In genomic region chr2:25426721-25427191, GRCm38 (mm10) we compare ENCODE assay signal across 9 mouse cellular contexts. TPM values are rescaled to one million over a fixed set of nuclear protein-coding genes. Genes with fewer than 3 reads are reported as not detected.
DNase-seq lines count a peak whose midpoint lies in the region; ATAC-seq and TF ChIP-seq lines count a peak whose summit lies in the region.
"Had no signal": no experiment of that assay in that cellular context is flagged by ENCODE, and none has a peak within 500 bp of the region (broad histone marks: within the 10 kb centered on the region; RNA-seq: fewer than 3 reads in every experiment).

No protein-coding gene starts in this region.

- H3K9me3 ChIP-seq in liver, embryonic 14.5 days (ENCODE audit: control insufficient read depth, low read length): no peaks in the 10 kb centered on the region
- H3K9me3 ChIP-seq: limb, embryonic 12.5 days had no signal

- no peak overlapping the region for H3K9ac ChIP-seq in liver, embryonic 14.5 days (replicated peaks)
- H3K9ac ChIP-seq: limb, embryonic 12.5 days had no signal

- WGBS in bone marrow, adult 2 months: 4% methylated on average over 5 of the region's 5 CpGs
- WGBS in liver, embryonic 14.5 days (ENCODE audit: insufficient replicate concordance): 8% methylated on average over 5 of the region's 5 CpGs

- no peaks in the 10 kb centered on the region for H3K36me3 ChIP-seq in liver, embryonic 14.5 days (replicated peaks; ENCODE audit: control insufficient read depth, insufficient read depth, low read depth)
- H3K36me3 ChIP-seq: limb, embryonic 12.5 days had no signal

- H3K4me1 ChIP-seq in bone marrow, adult 2 months (ENCODE audit: control insufficient read depth, insufficient read depth, low read length): no peaks in the 10 kb centered on the region; the same call in 1 of the 2 replicates
- H3K4me1 ChIP-seq in embryonic fibroblast, embryonic 13.5 days (ENCODE audit: control insufficient read depth, insufficient read depth, low read length): no peaks in the 10 kb centered on the region
- H3K4me1 ChIP-seq in liver, embryonic 14.5 days (replicated peaks; ENCODE audit: control insufficient read depth in 2 of 2, insufficient read depth in 2 of 2, low read length in 1 of 2): no peaks in the 10 kb centered on the region

- H3K27ac ChIP-seq in bone marrow, adult 2 months (ENCODE audit: control insufficient read depth, insufficient read depth, low read depth, low read length, poor library complexity): peak overlapping the region; percentile 57
- H3K27ac ChIP-seq in embryonic fibroblast, embryonic 13.5 days (ENCODE audit: insufficient read depth, low read length): no peak overlapping the region
- H3K27ac ChIP-seq in liver, embryonic 14.5 days: no peak overlapping the region
- H3K27ac ChIP-seq: limb, embryonic 12.5 days had no signal

- TF ChIP-seq POLR2A in bone marrow, adult 2 months (IDR thresholded peaks at IDR 0.05; ENCODE audit: borderline replicate concordance, control insufficient read depth, low read depth, low read length): no peak
- no peak for TF ChIP-seq POLR2A in embryonic fibroblast, embryonic 13.5 days (IDR thresholded peaks at IDR 0.05; ENCODE audit: low read depth, low read length)

- ATAC-seq in liver, embryonic 14.5 days (ENCODE audit: insufficient read depth): no peak

- TF ChIP-seq CTCF in bone marrow, adult 2 months (IDR thresholded peaks at IDR 0.05; ENCODE audit: control insufficient read depth, insufficient read depth, low read length): peak; percentile 91
- peak; percentile 58; the same call in 1 of the 2 replicates for TF ChIP-seq CTCF in embryonic fibroblast, embryonic 13.5 days (IDR thresholded peaks at IDR 0.05; ENCODE audit: borderline replicate concordance, insufficient read depth, low read length)
- TF ChIP-seq CTCF in liver, embryonic 14.5 days (IDR thresholded peaks at IDR 0.05; ENCODE audit: low read depth): peak; percentile 95

- no peak for TF ChIP-seq EP300 in liver, embryonic 14.5 days (IDR thresholded peaks at IDR 0.05; ENCODE audit: low read depth)

- H3K4me2 ChIP-seq in liver, embryonic 14.5 days (ENCODE audit: low read depth): no peak overlapping the region
- H3K4me2 ChIP-seq: limb, embryonic 12.5 days had no signal

- peaks cover 7% of the 10 kb centered on the region for H3K27me3 ChIP-seq in liver, embryonic 14.5 days (ENCODE audit: control insufficient read depth, insufficient read depth, low read length)

- DNase-seq in adrenal gland, adult (ENCODE audit: inconsistent age in 2 of 2, low spot score in 1 of 2): peak; percentile 55 to 82
- DNase-seq in adrenal gland, adult 8-10 months: no peak
- DNase-seq in B cell, adult 2 months: peak; percentile 82 to 83
- peak; percentile 96 for DNase-seq in induced T-regulatory cell, adult 2 months (ENCODE audit: low read depth)
- peak; percentile 50 to 59 (median 56) for DNase-seq in liver, embryonic 14.5 days (ENCODE audit: low read depth in 3 of 3, low spot score in 3 of 3)
- peak; percentile 88 for DNase-seq in retina, postnatal 1 day

- no peak overlapping the region for H3K4me3 ChIP-seq in bone marrow, adult 2 months (replicated peaks; ENCODE audit: control insufficient read depth, low read depth, low read length)
- no peak overlapping the region for H3K4me3 ChIP-seq in embryonic fibroblast, embryonic 13.5 days (ENCODE audit: insufficient read depth, low read length)
- H3K4me3 ChIP-seq in liver, embryonic 14.5 days (ENCODE audit: insufficient read depth in 1 of 2, low read depth in 2 of 2, low read length in 2 of 2): no peak overlapping the region
- H3K4me3 ChIP-seq: limb, embryonic 12.5 days had no signal

RNA-seq across cellular contexts. Expression of gene Abca2, which starts 1.7 kb away (rescaled TPM):
- total RNA-seq in adrenal gland, adult 8-10 months (2022): 10 to 100 TPM; 48.9 to 73.0 (median 57.5) TPM
- 5.0 and 15.0 TPM in 2 replicates for polyA plus RNA-seq in bone marrow, adult 2 months (2011; ENCODE audit: insufficient read depth, insufficient read length, low replicate concordance, missing spikeins)
- 7.8 and 12.1 TPM in 2 replicates for polyA plus RNA-seq in embryonic fibroblast, embryonic 13.5 days (2011; ENCODE audit: insufficient read length, low read depth, missing spikeins)
- polyA plus RNA-seq in liver, embryonic 14.5 days (2012; rRNA removed): 2.4 and 2.5 TPM in 2 replicates
- polyA plus RNA-seq in liver, embryonic 14.5 days (2014; fragmentation: Nextera tagmentation; extraction: Ambion mirVana): 0.91 and 1.1 TPM in 2 replicates

RNA-seq across cellular contexts. Expression of gene Fut7, which starts 3.7 kb away (rescaled TPM):
- total RNA-seq in adrenal gland, adult 8-10 months (2022): under 1 TPM in 1 of 4 experiments, not detected in 3; 0.13 TPM
- 3.4 and 17.9 TPM in 2 replicates for polyA plus RNA-seq in bone marrow, adult 2 months (2011; ENCODE audit: insufficient read depth, insufficient read length, low replicate concordance, missing spikeins)
- not detected in 2 replicates for polyA plus RNA-seq in embryonic fibroblast, embryonic 13.5 days (2011; ENCODE audit: insufficient read length, low read depth, missing spikeins)
- polyA plus RNA-seq in liver, embryonic 14.5 days (2012; rRNA removed): 0.55 and 0.58 TPM in 2 replicates
- 0.34 and 0.90 TPM in 2 replicates for polyA plus RNA-seq in liver, embryonic 14.5 days (2014; fragmentation: Nextera tagmentation; extraction: Ambion mirVana)
- polyA plus RNA-seq: limb, embryonic 12.5 days had no signal

RNA-seq across cellular contexts. Expression of gene Npdc1, which starts 27.6 kb away (rescaled TPM):
- total RNA-seq in adrenal gland, adult 8-10 months (2022): 100 to 1,000 TPM; 148 to 171 (median 163) TPM
- 3.4 and 22.4 TPM in 2 replicates for polyA plus RNA-seq in bone marrow, adult 2 months (2011; ENCODE audit: insufficient read depth, insufficient read length, low replicate concordance, missing spikeins)
- polyA plus RNA-seq in embryonic fibroblast, embryonic 13.5 days (2011; ENCODE audit: insufficient read length, low read depth, missing spikeins): 86.0 and 107 TPM in 2 replicates
- polyA plus RNA-seq in liver, embryonic 14.5 days (2012; rRNA removed): 3.4 and 3.9 TPM in 2 replicates
- polyA plus RNA-seq in liver, embryonic 14.5 days (2014; fragmentation: Nextera tagmentation; extraction: Ambion mirVana): 2.4 and 2.7 TPM in 2 replicates

RNA-seq across cellular contexts. Expression of gene Clic3, which starts 29.9 kb away (rescaled TPM):
- not detected for total RNA-seq in adrenal gland, adult 8-10 months (2022)
- polyA plus RNA-seq in bone marrow, adult 2 months (2011; ENCODE audit: insufficient read depth, insufficient read length, low replicate concordance, missing spikeins): not detected in 2 replicates
- polyA plus RNA-seq in embryonic fibroblast, embryonic 13.5 days (2011; ENCODE audit: insufficient read length, low read depth, missing spikeins): not detected in 2 replicates
- 0.08 and 0.32 TPM in 2 replicates for polyA plus RNA-seq in liver, embryonic 14.5 days (2012; rRNA removed)
- 0.18 and 0.27 TPM in 2 replicates for polyA plus RNA-seq in liver, embryonic 14.5 days (2014; fragmentation: Nextera tagmentation; extraction: Ambion mirVana)

RNA-seq across cellular contexts. Expression of gene Entpd2, which starts 31.1 kb away (rescaled TPM):
- 1 to 10 TPM; 3.1 to 9.7 (median 5.1) TPM for total RNA-seq in adrenal gland, adult 8-10 months (2022)
- polyA plus RNA-seq in bone marrow, adult 2 months (2011; ENCODE audit: insufficient read depth, insufficient read length, low replicate concordance, missing spikeins): 0.54 TPM in 1 of 2 replicates, not detected in the other
- polyA plus RNA-seq in embryonic fibroblast, embryonic 13.5 days (2011; ENCODE audit: insufficient read length, low read depth, missing spikeins): 0.33 and 2.2 TPM in 2 replicates
- polyA plus RNA-seq in liver, embryonic 14.5 days (2012; rRNA removed): 0.18 and 0.30 TPM in 2 replicates
- 0.23 TPM in 1 of 2 replicates, not detected in the other for polyA plus RNA-seq in liver, embryonic 14.5 days (2014; fragmentation: Nextera tagmentation; extraction: Ambion mirVana)
